Mouse (Mus musculus) CD8-positive naive resting alpha-beta T cell, adult 57 days (primary cell): ENCODE measurements around the gene Gm3667. TPM values are rescaled to one million over a fixed set of nuclear protein-coding genes. Genes with fewer than 3 reads are reported as not detected.

Experiments
- total RNA-seq: library from RNA; stranded (reverse); gene quantifications from one replicate; pipeline ENCODE4 v1.2.4, GENCODE M21; 2023

Gm3667 gene
- total RNA-seq: not detected

GRCm38 (mm10) chr14:6889521-6890012, at the start of gene Gm3667:
Gene Gm3667, minus strand, starts transcription at chr14:6889962.

GRCm38 (mm10) chr14:6840211-6840610, 49.6 kb downstream of the Gm3667 start, which contains the start of gene Gm3642:
Gene Gm3642, minus strand, starts transcription at chr14:6840311.

Other genes with a start within 250 kb of the Gm3667 start
- not detected for gene Gm10251, start 205.8 kb downstream of the Gm3667 start, total RNA-seq
- not detected for gene Gm8050, start 169.7 kb downstream of the Gm3667 start, total RNA-seq
- 2.1 TPM for gene Gm3636, start 147.6 kb downstream of the Gm3667 start, total RNA-seq
- gene Gm8362, start 115.6 kb downstream of the Gm3667 start, total RNA-seq: not detected
- gene Gm3642, start 49.7 kb downstream of the Gm3667 start, total RNA-seq: not detected
- gene Gm6356, start 83.9 kb upstream of the Gm3667 start, total RNA-seq: not detected
- gene Gm10406, start 137.5 kb upstream of the Gm3667 start, total RNA-seq: not detected
- gene Gm3685, start 155.0 kb upstream of the Gm3667 start, total RNA-seq: not detected
- not detected for gene Gm3696, start 210.7 kb upstream of the Gm3667 start, total RNA-seq
- not detected for gene Gm6676, start 235.4 kb upstream of the Gm3667 start, total RNA-seq